Mouse (Mus musculus) forebrain, postnatal 0 days (tissue): Measurements from ENCODE around the gene Gar1. TPM values are rescaled to one million over a fixed set of nuclear protein-coding genes. Genes with fewer than 3 reads are reported as not detected.

Source experiments
- ATAC-seq: fragments of 200-750 bp; cut with Nextera tagmentation; 2 replicates; pipeline ENCODE4 v1.8.0; 2017; ENCODE audit warnings: mild to moderate bottlenecking, moderate library complexity
- DNase-seq: peaks from one replicate; pipeline ENCODE4 v3.0.0-alpha.2; 2015
- H3K27ac ChIP-seq: fragments of 300-500 bp; sonication (generic); 2 replicates; pipeline ENCODE4 v1.5.1; 2014; ENCODE audit warnings: low read depth, mild to moderate bottlenecking, antibody characterized with exemption, low read length, moderate library complexity, mixed read lengths
- H3K27me3 ChIP-seq: fragments of 300-500 bp; sonication (generic); 2 replicates; pipeline ENCODE4 v1.6.1; 2014; ENCODE audit warnings: mild to moderate bottlenecking, low read length, mixed read lengths; ENCODE audit not compliant: insufficient read depth
- H3K36me3 ChIP-seq: fragments of 300-500 bp; sonication (generic); 2 replicates; pipeline ENCODE4 v1.6.1; 2014; ENCODE audit warnings: mild to moderate bottlenecking, moderate library complexity; ENCODE audit not compliant: insufficient read depth
- H3K4me1 ChIP-seq: fragments of 300-500 bp; sonication (generic); 2 replicates; pipeline ENCODE4 v1.6.1; 2014; ENCODE audit warnings: antibody characterized with exemption; ENCODE audit not compliant: insufficient read depth
- H3K4me2 ChIP-seq: fragments of 300-500 bp; sonication (generic); 2 replicates; pipeline ENCODE4 v1.6.1; 2014; ENCODE audit warnings: low read depth, mild to moderate bottlenecking, moderate library complexity
- H3K4me3 ChIP-seq: fragments of 300-500 bp; sonication (generic); 2 replicates; pipeline ENCODE4 v1.5.1; 2014; ENCODE audit warnings: low read depth, low read length, mixed read lengths
- H3K9ac ChIP-seq: fragments of 300-500 bp; sonication (generic); 2 replicates; pipeline ENCODE4 v1.6.1; 2014; ENCODE audit warnings: mild to moderate bottlenecking
- H3K9me3 ChIP-seq: fragments of 300-500 bp; sonication (generic); 2 replicates; pipeline ENCODE4 v1.6.1; 2016; ENCODE audit warnings: low read length
- CTCF ChIP-seq: sonication (generic); IDR thresholded peaks from 2 replicates; pipeline ENCODE4 v1.5.1; 2016; ENCODE audit warnings: antibody characterized with exemption, control low read depth, low read depth
- WGBS: fragments of 180-500 bp; shearing (Covaris S2); extraction: QIAGEN DNeasy Blood & Tissue Kit; methylation state at CpG from one replicate; pipeline ENCODE4 v1.1.7; 2014; 5-methylcytosine and 5-hydroxymethylcytosine counted together
- polyA plus RNA-seq: library from polyadenylated mRNA; unstranded; fragments of >200 nt; fragmentation: Nextera tagmentation; extraction: Ambion mirVana; gene quantifications from 2 replicates; pipeline ENCODE4 v1.2.1, GENCODE M21; 2015
- total RNA-seq: library from RNA; depleted of rRNA; stranded (reverse); fragments of >200 nt; gene quantifications from 2 replicates; pipeline ENCODE4 v1.2.3, GENCODE M21; 2014; rRNA removed

The Gar1 gene
- total and polyA plus RNA-seq, 2 experiments from 2014 or later, result 7.1 to 37.3 TPM

DNA sequence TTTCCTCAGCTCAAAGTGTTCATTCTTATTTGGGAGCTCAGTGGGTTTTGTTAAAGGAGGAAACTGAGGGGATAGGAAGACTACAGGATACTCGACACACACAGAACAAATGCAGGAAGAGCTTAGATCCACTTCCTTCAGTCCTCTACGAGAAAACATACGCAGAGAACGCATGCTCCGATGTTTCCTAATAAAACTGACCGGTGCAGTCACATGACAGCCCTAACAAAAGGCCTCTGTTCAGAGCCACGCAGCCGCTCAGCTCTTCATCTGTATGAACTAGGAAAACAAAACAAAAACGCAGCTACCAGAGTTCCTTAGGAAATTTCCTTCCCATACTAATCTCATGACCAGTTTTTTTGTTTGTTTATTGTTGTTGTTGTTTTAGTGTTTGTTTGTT, 10.3 kb downstream of the Gar1 start:
- H3K4me1 ChIP-seq, result no peaks in the 10 kb centered on the region
- peaks cover 27% of the 10 kb centered on the region for H3K36me3 ChIP-seq
- H3K9ac ChIP-seq, result no peak overlapping the region
- 58% methylated on average over 9 of the region's 9 CpGs for WGBS
- no peak for ATAC-seq
- no peak for DNase-seq
- no peak overlapping the region for H3K4me3 ChIP-seq
- TF ChIP-seq CTCF, result no peak
- H3K27me3 ChIP-seq, result no peaks in the 10 kb centered on the region
- H3K27ac ChIP-seq, result no peak overlapping the region
- no peaks in the 10 kb centered on the region for H3K9me3 ChIP-seq
- H3K4me2 ChIP-seq, result no peak overlapping the region

- DNase-seq (no peak), ATAC-seq (no peak)
- 78% methylated on average over 10 of the region's 10 CpGs for WGBS
- no peaks in the 10 kb centered on the region for H3K9me3 ChIP-seq
- no peak within 1 kb of the TSS for H3K4me2 ChIP-seq
- no peaks in the 10 kb centered on the region for H3K4me1 ChIP-seq
- H3K27me3 ChIP-seq, result no peaks in the 10 kb centered on the region
- TF ChIP-seq CTCF, result no peak
- H3K4me3 ChIP-seq, result no peak within 1 kb of the TSS
- no peak within 1 kb of the TSS for H3K27ac ChIP-seq
- H3K9ac ChIP-seq, result no peak within 1 kb of the TSS
- H3K36me3 ChIP-seq, result no peaks in the 10 kb centered on the region
Observed at GRCm38 (mm10) chr3:129803765-129804164, 27.4 kb downstream of the Gar1 start, which contains the start of gene Lrit3. Gene Lrit3, minus strand, starts transcription at chr3:129804030.

- Histone ChIP-seq H3K4me1 (no peaks in the 10 kb centered on the region), H3K36me3 (no peaks in the 10 kb centered on the region), H3K4me3 (no peak overlapping the region), H3K27ac (no peak overlapping the region), H3K4me2 (no peak overlapping the region), H3K9me3 (no peaks in the 10 kb centered on the region), H3K9ac (no peak overlapping the region), H3K27me3 (no peaks in the 10 kb centered on the region)
- TF ChIP-seq CTCF, result no peak
- ATAC-seq (no peak), DNase-seq (no peak)
- 75% methylated on average over 2 of the region's 2 CpGs for WGBS
Observed at GRCm38 (mm10) chr3:129799011-129799410, 32.2 kb downstream of the Gar1 start.

- Histone ChIP-seq H3K27ac (no peak overlapping the region), H3K27me3 (no peaks in the 10 kb centered on the region), H3K9me3 (no peaks in the 10 kb centered on the region), H3K9ac (no peak overlapping the region), H3K4me3 (no peak overlapping the region), H3K4me2 (no peak overlapping the region), H3K36me3 (no peaks in the 10 kb centered on the region), H3K4me1 (no peaks in the 10 kb centered on the region)
- WGBS, result 82% methylated on average over 11 of the region's 11 CpGs
- no peak for TF ChIP-seq CTCF
- no peak for ATAC-seq
- DNase-seq, result no peak
Observed at GRCm38 (mm10) chr3:129798551-129798950, 32.6 kb downstream of the Gar1 start.

DNA sequence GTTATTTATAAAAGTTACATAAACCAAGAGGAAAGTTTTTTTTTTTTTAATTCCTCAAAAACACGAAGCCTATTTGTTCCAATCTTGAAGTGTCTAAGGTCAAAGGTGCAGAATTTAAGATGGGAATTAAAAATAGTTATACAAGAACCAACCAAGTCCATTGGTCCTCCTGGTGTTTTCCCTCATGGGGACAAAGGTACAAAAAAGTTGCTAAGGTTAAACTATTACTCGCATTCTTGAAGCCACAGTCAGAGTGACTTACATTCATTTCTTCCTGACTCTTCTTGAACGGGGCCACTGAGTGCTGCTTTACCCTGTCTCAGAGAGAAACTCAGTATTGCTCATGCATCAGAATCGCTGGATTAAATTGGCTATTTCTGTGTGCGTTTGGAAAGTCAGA, 33.9 kb downstream of the Gar1 start:
- 84% methylated on average over 5 of the region's 5 CpGs for WGBS
- no peaks in the 10 kb centered on the region for H3K9me3 ChIP-seq
- ATAC-seq (no peak), DNase-seq (no peak)
- no peak overlapping the region for H3K9ac ChIP-seq
- H3K4me3 ChIP-seq, result no peak overlapping the region
- H3K27ac ChIP-seq, result no peak overlapping the region
- no peak overlapping the region for H3K4me2 ChIP-seq
- H3K4me1 ChIP-seq, result no peaks in the 10 kb centered on the region
- H3K36me3 ChIP-seq, result no peaks in the 10 kb centered on the region
- TF ChIP-seq CTCF, result no peak
- H3K27me3 ChIP-seq, result no peaks in the 10 kb centered on the region

GRCm38 (mm10) chr3:129793801-129794200, 37.4 kb downstream of the Gar1 start:
- WGBS, result 80% methylated on average over 5 of the region's 5 CpGs
- ATAC-seq (no peak), DNase-seq (no peak)
- Histone ChIP-seq H3K9me3 (no peaks in the 10 kb centered on the region), H3K4me2 (no peak overlapping the region), H3K27ac (no peak overlapping the region), H3K4me1 (no peaks in the 10 kb centered on the region), H3K36me3 (no peaks in the 10 kb centered on the region), H3K4me3 (no peak overlapping the region), H3K27me3 (no peaks in the 10 kb centered on the region), H3K9ac (no peak overlapping the region)
- TF ChIP-seq CTCF, result no peak

GRCm38 (mm10) chr3:129782746-129783145, 48.5 kb downstream of the Gar1 start:
- WGBS, result 91% methylated on average over 3 of the region's 3 CpGs
- no peaks in the 10 kb centered on the region for H3K4me1 ChIP-seq

DNA sequence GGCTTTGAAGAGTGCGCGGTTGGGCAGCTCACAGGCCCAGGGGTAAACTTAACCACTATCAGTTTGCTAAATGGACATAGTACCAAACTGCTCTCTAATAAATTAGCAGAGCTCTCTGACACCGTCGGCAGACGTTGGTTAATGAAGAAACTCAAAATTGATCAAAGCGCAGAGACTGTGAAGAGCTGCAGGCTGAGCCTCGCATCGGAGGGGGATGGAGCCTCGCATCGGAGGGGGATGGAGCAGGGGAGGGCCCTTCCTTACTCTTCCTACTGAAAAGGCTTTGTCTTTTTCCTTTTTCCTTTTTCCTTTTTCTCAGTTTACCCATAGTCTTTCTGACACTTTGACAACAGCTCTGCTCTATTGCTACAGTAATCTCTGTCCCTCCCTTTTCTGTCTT, 49.8 kb downstream of the Gar1 start:
- ATAC-seq (no peak), DNase-seq (no peak)
- Histone ChIP-seq H3K4me3 (no peak overlapping the region), H3K36me3 (no peaks in the 10 kb centered on the region), H3K9me3 (no peaks in the 10 kb centered on the region), H3K9ac (no peak overlapping the region), H3K4me2 (no peak overlapping the region), H3K4me1 (no peaks in the 10 kb centered on the region), H3K27ac (no peak overlapping the region), H3K27me3 (no peaks in the 10 kb centered on the region)
- TF ChIP-seq CTCF, result no peak
- 34% methylated on average over 10 of the region's 10 CpGs for WGBS

More at GRCm38 (mm10) chr3:129782746-129783145, 48.5 kb downstream of the Gar1 start:
- Histone ChIP-seq H3K4me2 (no peak overlapping the region), H3K9ac (no peak overlapping the region), H3K36me3 (no peaks in the 10 kb centered on the region), H3K27ac (no peak overlapping the region), H3K9me3 (no peaks in the 10 kb centered on the region), H3K4me3 (no peak overlapping the region), H3K27me3 (no peaks in the 10 kb centered on the region)
- DNase-seq, result no peak
- TF ChIP-seq CTCF, result no peak
- ATAC-seq, result no peak

Other genes starting within 250 kb of the Gar1 start
- gene Egf, start 76.1 kb downstream of the Gar1 start, total RNA-seq, result 2.5 and 7.8 TPM in 2 replicates
- 0.44 and 1.1 TPM in 2 replicates for gene Egf, start 76.1 kb downstream of the Gar1 start, polyA plus RNA-seq
- not detected in 2 replicates for gene Lrit3, start 27.4 kb downstream of the Gar1 start, total RNA-seq
- gene Lrit3, start 27.4 kb downstream of the Gar1 start, polyA plus RNA-seq, result not detected in 2 replicates
- 0.38 and 2.8 TPM in 2 replicates for gene Rrh, start 8.8 kb downstream of the Gar1 start, total RNA-seq
- gene Rrh, start 8.8 kb downstream of the Gar1 start, polyA plus RNA-seq, result 0.11 and 0.15 TPM in 2 replicates
- gene Cfi, start 4.5 kb upstream of the Gar1 start, total RNA-seq, result not detected in 2 replicates
- gene Cfi, start 4.5 kb upstream of the Gar1 start, polyA plus RNA-seq, result 0.24 and 0.33 TPM in 2 replicates
- 28.4 and 28.7 TPM in 2 replicates for gene Pla2g12a, start 47.2 kb upstream of the Gar1 start, total RNA-seq
- 51.7 and 55.3 TPM in 2 replicates for gene Pla2g12a, start 47.2 kb upstream of the Gar1 start, polyA plus RNA-seq
- 4.6 and 8.1 TPM in 2 replicates for gene Casp6, start 70.0 kb upstream of the Gar1 start, total RNA-seq
- gene Casp6, start 70.0 kb upstream of the Gar1 start, polyA plus RNA-seq, result 17.6 and 19.7 TPM in 2 replicates
- gene Mcub, start 138.8 kb upstream of the Gar1 start, total RNA-seq, result 6.9 and 8.5 TPM in 2 replicates
- gene Mcub, start 138.8 kb upstream of the Gar1 start, polyA plus RNA-seq, result 10.3 and 10.9 TPM in 2 replicates
- 33.5 and 34.0 TPM in 2 replicates for gene Sec24b, start 230.2 kb upstream of the Gar1 start, total RNA-seq
- gene Sec24b, start 230.2 kb upstream of the Gar1 start, polyA plus RNA-seq, result 18.1 and 24.3 TPM in 2 replicates